Mouse (Mus musculus): ENCODE results near the gene Rbm48. TPM values are rescaled to one million over a fixed set of nuclear protein-coding genes. Genes with fewer than 3 reads are reported as not detected.

The Rbm48 gene
- polyA plus RNA-seq, 1 experiment from 2014 or later, result 5.6 TPM

- no peaks in the 10 kb centered on the region for H3K27me3 ChIP-seq
- no peaks in the 10 kb centered on the region for H3K9me3 ChIP-seq (replicated peaks)
- WGBS (ENCODE audit: insufficient replicate concordance), result 72% methylated on average over 1 of the region's 1 CpGs
- ATAC-seq (ENCODE audit: insufficient read depth), result no peak
- peaks cover 5% of the 10 kb centered on the region; the same call in 1 of the 2 replicates for H3K4me1 ChIP-seq (replicated peaks)
- H3K4me2 ChIP-seq, result no peak overlapping the region
- no peak overlapping the region for H3K4me3 ChIP-seq (replicated peaks)
- no peak overlapping the region for H3K9ac ChIP-seq
- H3K36me3 ChIP-seq (replicated peaks), result peaks cover 27% of the 10 kb centered on the region
- H3K27ac ChIP-seq (replicated peaks), result no peak overlapping the region
These were observed 44.9 kb downstream of the Rbm48 start for GRCm38 (mm10) chr5:3551481-3551880.

- Histone ChIP-seq H3K36me3 (replicated peaks) (peaks cover 11% of the 10 kb centered on the region), H3K4me2 (no peak overlapping the region), H3K27ac (replicated peaks) (no peak overlapping the region), H3K9me3 (replicated peaks) (no peaks in the 10 kb centered on the region), H3K27me3 (no peaks in the 10 kb centered on the region), H3K4me3 (replicated peaks) (no peak overlapping the region), H3K9ac (no peak overlapping the region), H3K4me1 (replicated peaks) (peaks cover 26% of the 10 kb centered on the region)
- no peak for ATAC-seq (ENCODE audit: insufficient read depth)
- 79% methylated on average over 1 of the region's 1 CpGs for WGBS (ENCODE audit: insufficient replicate concordance)
These were observed 50.2 kb downstream of the Rbm48 start for GRCm38 (mm10) chr5:3546226-3546625.

GRCm38 (mm10) chr5:3544480-3544769, 52.0 kb downstream of the Rbm48 start:
- peaks cover 11% of the 10 kb centered on the region for H3K36me3 ChIP-seq (replicated peaks)
- peaks cover 26% of the 10 kb centered on the region for H3K4me1 ChIP-seq (replicated peaks)
- peak overlapping the region; percentile 72 for H3K4me2 ChIP-seq
- H3K4me3 ChIP-seq (replicated peaks), result peak overlapping the region; percentile 98
- WGBS (ENCODE audit: insufficient replicate concordance), result 6% methylated on average over 7 of the region's 7 CpGs
- no peaks in the 10 kb centered on the region for H3K9me3 ChIP-seq (replicated peaks)
- peak overlapping the region; percentile 97 for H3K9ac ChIP-seq
- peak; percentile 17; the same call in 1 of the 2 replicates for ATAC-seq (ENCODE audit: insufficient read depth)
- no peaks in the 10 kb centered on the region for H3K27me3 ChIP-seq
- peak overlapping the region; percentile 84 for H3K27ac ChIP-seq (replicated peaks)

GRCm38 (mm10) chr5:3543629-3544479, 52.5 kb downstream of the Rbm48 start, which contains the start of gene Fam133b:
TSS of gene Fam133b (plus strand) at chr5:3543833.
- Histone ChIP-seq H3K36me3 (replicated peaks) (peaks cover 11% of the 10 kb centered on the region), H3K9me3 (replicated peaks) (no peaks in the 10 kb centered on the region), H3K27ac (replicated peaks) (peak within 1 kb of the TSS; percentile 84), H3K4me3 (replicated peaks) (peak within 1 kb of the TSS; percentile 98), H3K9ac (peak within 1 kb of the TSS; percentile 97), H3K4me2 (peak within 1 kb of the TSS; percentile 72), H3K27me3 (no peaks in the 10 kb centered on the region), H3K4me1 (replicated peaks) (peaks cover 26% of the 10 kb centered on the region)
- under 1% methylated on average over 80 of the region's 80 CpGs for WGBS (ENCODE audit: insufficient replicate concordance)
- ATAC-seq (ENCODE audit: insufficient read depth), result peak; percentile 92

- Histone ChIP-seq H3K4me3 (replicated peaks) (no peak overlapping the region), H3K27me3 (no peaks in the 10 kb centered on the region), H3K27ac (replicated peaks) (no peak overlapping the region), H3K9ac (no peak overlapping the region), H3K9me3 (replicated peaks) (no peaks in the 10 kb centered on the region), H3K4me2 (no peak overlapping the region), H3K36me3 (replicated peaks) (peaks cover 6% of the 10 kb centered on the region), H3K4me1 (replicated peaks) (peaks cover 23% of the 10 kb centered on the region)
- ATAC-seq (ENCODE audit: insufficient read depth), result no peak
- 63% methylated on average over 6 of the region's 6 CpGs for WGBS (ENCODE audit: insufficient replicate concordance)
These were observed 54.5 kb downstream of the Rbm48 start for GRCm38 (mm10) chr5:3541871-3542270.

GRCm38 (mm10) chr5:3538505-3539472, 57.6 kb downstream of the Rbm48 start:
- no peak overlapping the region for H3K9ac ChIP-seq
- H3K27me3 ChIP-seq, result peaks cover 2% of the 10 kb centered on the region; the same call in 1 of the 2 replicates
- WGBS (ENCODE audit: insufficient replicate concordance), result 47% methylated on average over 11 of the region's 11 CpGs
- no peak overlapping the region for H3K27ac ChIP-seq (replicated peaks)
- no peaks in the 10 kb centered on the region for H3K9me3 ChIP-seq (replicated peaks)
- no peak overlapping the region for H3K4me2 ChIP-seq
- H3K4me1 ChIP-seq (replicated peaks), result peaks cover 4% of the 10 kb centered on the region
- H3K36me3 ChIP-seq (replicated peaks), result no peaks in the 10 kb centered on the region
- no peak overlapping the region for H3K4me3 ChIP-seq (replicated peaks)
- ATAC-seq (ENCODE audit: insufficient read depth), result no peak

GRCm38 (mm10) chr5:3536592-3537212, 59.7 kb downstream of the Rbm48 start:
- Histone ChIP-seq H3K4me1 (replicated peaks) (no peaks in the 10 kb centered on the region; the same call in 1 of the 2 replicates), H3K27ac (replicated peaks) (no peak overlapping the region), H3K4me2 (no peak overlapping the region), H3K9ac (no peak overlapping the region), H3K36me3 (replicated peaks) (no peaks in the 10 kb centered on the region), H3K4me3 (replicated peaks) (no peak overlapping the region), H3K9me3 (replicated peaks) (no peaks in the 10 kb centered on the region), H3K27me3 (peaks cover 2% of the 10 kb centered on the region; the same call in 1 of the 2 replicates)
- 52% methylated on average over 3 of the region's 3 CpGs for WGBS (ENCODE audit: insufficient replicate concordance)
- ATAC-seq (ENCODE audit: insufficient read depth), result no peak

Other genes with a start within 250 kb of the Rbm48 start
- 8.6 and 9.2 TPM in 2 replicates for gene Fam133b, start 52.8 kb downstream of the Rbm48 start, polyA plus RNA-seq (2015; fragmentation: Nextera tagmentation; extraction: Ambion mirVana)
- gene 1700109H08Rik, start 25.0 kb downstream of the Rbm48 start, polyA plus RNA-seq (2015; fragmentation: Nextera tagmentation; extraction: Ambion mirVana), result 1.3 and 1.4 TPM in 2 replicates
- gene Pex1, start 519 bp downstream of the Rbm48 start, polyA plus RNA-seq (2015; fragmentation: Nextera tagmentation; extraction: Ambion mirVana), result 4.8 and 5.4 TPM in 2 replicates
- gene Tmbim7, start 54.6 kb upstream of the Rbm48 start, polyA plus RNA-seq (2015; fragmentation: Nextera tagmentation; extraction: Ambion mirVana), result not detected in 2 replicates
- 19.8 and 22.6 TPM in 2 replicates for gene Gatad1, start 60.6 kb upstream of the Rbm48 start, polyA plus RNA-seq (2015; fragmentation: Nextera tagmentation; extraction: Ambion mirVana)
- 3.4 and 3.5 TPM in 2 replicates for gene Ankib1, start 206.3 kb upstream of the Rbm48 start, polyA plus RNA-seq (2015; fragmentation: Nextera tagmentation; extraction: Ambion mirVana)
- 17.8 and 18.1 TPM in 2 replicates for gene Krit1, start 206.6 kb upstream of the Rbm48 start, polyA plus RNA-seq (2015; fragmentation: Nextera tagmentation; extraction: Ambion mirVana)
- gene Lrrd1, start 248.6 kb upstream of the Rbm48 start, polyA plus RNA-seq (2015; fragmentation: Nextera tagmentation; extraction: Ambion mirVana), result 0.06 TPM in 1 of 2 replicates, not detected in the other

Measured in liver, embryonic 15.5 days (tissue).